Mouse (Mus musculus): ENCODE data around the gene Lsg1. TPM values are rescaled to one million over a fixed set of nuclear protein-coding genes. Genes with fewer than 3 reads are reported as not detected.

Gene Lsg1
- total and polyA plus RNA-seq, 3 experiments = 58.8 to 84.4 TPM; not detected in 1

GRCm38 (mm10) chr16:30595356-30595755, 8.0 kb upstream of the Lsg1 start:
- TF ChIP-seq SIN3A (IDR thresholded peaks at IDR 0.05; ENCODE audit: low read length) = no peak
- no peak for TF ChIP-seq POLR2AphosphoS5 (IDR thresholded peaks at IDR 0.05; ENCODE audit: borderline replicate concordance, low read depth, low read length)
- TF ChIP-seq CHD1 (IDR thresholded peaks at IDR 0.05; ENCODE audit: low read depth, low read length) = no peak
- TF ChIP-seq POLR2AphosphoS2 (IDR thresholded peaks at IDR 0.05; ENCODE audit: low read length) = no peak
- no peak for TF ChIP-seq RCOR1 (IDR thresholded peaks at IDR 0.05; ENCODE audit: low read depth, low read length)
- TF ChIP-seq TBP (IDR thresholded peaks at IDR 0.05; ENCODE audit: low read depth, low read length) = no peak
- TF ChIP-seq CTCF (IDR thresholded peaks at IDR 0.05 in 2 of 3, conservative IDR thresholded peaks at IDR 0.05 in 1 of 3; ENCODE audit: control insufficient read depth in 1 of 3, insufficient read depth in 1 of 3, low read depth in 2 of 3, low read length in 3 of 3, poor library complexity in 1 of 3, severe bottlenecking in 1 of 3) = no peak
- no peak for TF ChIP-seq TCF12 (IDR thresholded peaks at IDR 0.05; ENCODE audit: low read depth, low read length)
- TF ChIP-seq MXI1 (IDR thresholded peaks at IDR 0.05; ENCODE audit: low read depth, low read length) = no peak
- peaks cover 0 to 1% of the 10 kb centered on the region in 2 experiments; a peak in 2 of 4 replicates for H3K27me3 ChIP-seq (ENCODE audit: control insufficient read depth in 1 of 2, insufficient read depth in 2 of 2, low read length in 2 of 2)
- no peak overlapping the region for H3K9ac ChIP-seq (ENCODE audit: control insufficient read depth, low read depth, low read length, poor library complexity, severe bottlenecking)
- H3K79me2 ChIP-seq (ENCODE audit: control insufficient read depth, insufficient read depth, low read length, poor library complexity) = no peaks in the 10 kb centered on the region; the same call in 1 of the 2 replicates
- no peaks in the 10 kb centered on the region for H3K9me3 ChIP-seq (replicated peaks; ENCODE audit: insufficient read depth, low read length)
- no peak for DNase-seq (ENCODE audit: low read depth, low spot score)
- H3K27ac ChIP-seq (ENCODE audit: control insufficient read depth, low read depth, low read length) = no peak overlapping the region
- H3K36me3 ChIP-seq (ENCODE audit: control insufficient read depth in 1 of 2, insufficient read depth in 2 of 2, low read length in 2 of 2) = 0 out of 4 replicates have a peak, but pooled peaks cover 0 to 2% of the 10 kb centered on the region in 2 experiments
- no peak overlapping the region for H3K4me3 ChIP-seq (ENCODE audit: control insufficient read depth in 1 of 2, insufficient read depth in 1 of 2, low read depth in 2 of 2, low read length in 2 of 2)
- H3K4me1 ChIP-seq (ENCODE audit: control insufficient read depth in 1 of 2, insufficient read depth in 2 of 2, low read length in 2 of 2) = no peaks in the 10 kb centered on the region; a peak in 3 of 4 replicates

GRCm38 (mm10) chr16:30591990-30592389, 4.6 kb upstream of the Lsg1 start:
- TF ChIP-seq RCOR1 (IDR thresholded peaks at IDR 0.05; ENCODE audit: low read depth, low read length) (peak; percentile 28; the same call in 1 of the 2 replicates), CTCF (IDR thresholded peaks at IDR 0.05 in 2 of 3, conservative IDR thresholded peaks at IDR 0.05 in 1 of 3; ENCODE audit: control insufficient read depth in 1 of 3, insufficient read depth in 1 of 3, low read depth in 2 of 3, low read length in 3 of 3, poor library complexity in 1 of 3, severe bottlenecking in 1 of 3) (peak; percentile 55 to 75 (median 64)), HCFC1 (IDR thresholded peaks at IDR 0.05; ENCODE audit: low read depth, low read length) (no peak)
- Histone ChIP-seq H3K4me1 (ENCODE audit: control insufficient read depth in 1 of 2, insufficient read depth in 2 of 2, low read length in 2 of 2) (peaks cover 0 to 2% of the 10 kb centered on the region in 2 experiments; a peak in 3 of 4 replicates), H3K4me3 (ENCODE audit: control insufficient read depth in 1 of 2, insufficient read depth in 1 of 2, low read depth in 2 of 2, low read length in 2 of 2) (no peak overlapping the region), H3K79me2 (ENCODE audit: control insufficient read depth, insufficient read depth, low read length, poor library complexity) (peaks cover 4% of the 10 kb centered on the region), H3K9me3 (replicated peaks; ENCODE audit: insufficient read depth, low read length) (no peaks in the 10 kb centered on the region), H3K9ac (ENCODE audit: control insufficient read depth, low read depth, low read length, poor library complexity, severe bottlenecking) (no peak overlapping the region), H3K27ac (ENCODE audit: control insufficient read depth, low read depth, low read length) (no peak overlapping the region), H3K27me3 (ENCODE audit: control insufficient read depth in 1 of 2, insufficient read depth in 2 of 2, low read length in 2 of 2) (peaks cover 0 to 1% of the 10 kb centered on the region in 2 experiments; a peak in 2 of 4 replicates), H3K36me3 (ENCODE audit: control insufficient read depth in 1 of 2, insufficient read depth in 2 of 2, low read length in 2 of 2) (peaks cover 0 to 6% of the 10 kb centered on the region in 2 experiments; a peak in 2 of 4 replicates)
- DNase-seq (ENCODE audit: low read depth, low spot score) = peak; percentile 43

- Histone ChIP-seq H3K4me1 (ENCODE audit: control insufficient read depth in 1 of 2, insufficient read depth in 2 of 2, low read length in 2 of 2) (peaks cover 2 to 5% of the 10 kb centered on the region in 2 experiments), H3K9me3 (replicated peaks; ENCODE audit: insufficient read depth, low read length) (no peaks in the 10 kb centered on the region), H3K9ac (ENCODE audit: control insufficient read depth, low read depth, low read length, poor library complexity, severe bottlenecking) (no peak overlapping the region), H3K36me3 (ENCODE audit: control insufficient read depth in 1 of 2, insufficient read depth in 2 of 2, low read length in 2 of 2) (peaks cover 0 to 12% of the 10 kb centered on the region in 2 experiments), H3K79me2 (ENCODE audit: control insufficient read depth, insufficient read depth, low read length, poor library complexity) (peaks cover 16% of the 10 kb centered on the region), H3K27ac (ENCODE audit: control insufficient read depth, low read depth, low read length) (no peak overlapping the region), H3K4me3 (ENCODE audit: control insufficient read depth in 1 of 2, insufficient read depth in 1 of 2, low read depth in 2 of 2, low read length in 2 of 2) (no peak overlapping the region), H3K27me3 (ENCODE audit: control insufficient read depth in 1 of 2, insufficient read depth in 2 of 2, low read length in 2 of 2) (peaks cover 0 to 1% of the 10 kb centered on the region in 2 experiments; a peak in 2 of 4 replicates)
- no peak for DNase-seq (ENCODE audit: low read depth, low spot score)
- no peak for TF ChIP-seq KAT2A (conservative IDR thresholded peaks at IDR 0.05; ENCODE audit: low read depth, low read length)
- TF ChIP-seq RAD21 (IDR thresholded peaks at IDR 0.05; ENCODE audit: low read depth, low read length) = peak; percentile 14
These were observed 3.1 kb upstream of the Lsg1 start for GRCm38 (mm10) chr16:30590264-30591209.
